Mouse (Mus musculus): ENCODE results near the gene Prnd.
A peak's percentile ranks its signal among the peaks of the same experiment; 100 is the strongest.

DNA sequence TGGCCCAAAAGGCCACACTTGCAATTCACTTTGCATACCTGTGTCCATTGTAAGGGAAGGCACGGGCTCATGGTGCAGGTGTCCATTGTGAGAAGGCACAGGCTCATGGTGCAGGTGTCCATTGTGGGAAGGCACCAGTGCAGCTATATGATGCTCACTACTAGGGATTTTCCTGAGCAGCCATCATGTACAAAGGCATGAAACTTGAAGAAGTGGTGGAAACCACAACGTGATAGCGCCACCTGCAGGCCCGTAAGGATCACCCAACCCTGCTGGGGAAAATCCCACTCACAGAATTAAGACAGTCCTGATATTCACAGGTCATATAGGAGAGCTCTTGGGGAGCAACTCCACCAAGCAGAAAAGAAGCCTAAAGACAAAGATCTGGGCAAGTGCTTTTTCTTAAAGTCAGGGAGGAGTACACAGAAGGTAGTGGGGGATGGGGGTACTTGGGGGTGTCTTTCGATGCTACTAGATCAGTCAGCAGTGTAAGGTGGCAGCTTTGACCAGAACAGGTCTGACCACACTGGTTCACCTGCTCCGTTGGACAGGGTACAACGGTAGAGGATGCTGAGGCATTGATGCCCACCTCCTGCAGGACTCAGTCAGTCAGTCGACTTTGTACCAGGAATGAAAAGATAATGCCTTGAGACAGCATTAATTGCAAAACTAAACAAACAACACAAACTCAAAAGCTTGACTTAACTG lies 11.1 kb upstream of the Prnd start:
- TF ChIP-seq CHD2 (IDR thresholded peaks at IDR 0.05; ENCODE audit: low read depth, low read length) (no peak), ZC3H11A (IDR thresholded peaks at IDR 0.05; ENCODE audit: borderline replicate concordance, low read depth, low read length) (peak; percentile 76; the same call in 1 of the 2 replicates), ZNF384 (IDR thresholded peaks at IDR 0.05; ENCODE audit: low read depth, low read length) (no peak), MAFK (IDR thresholded peaks at IDR 0.05; ENCODE audit: insufficient read depth, low read depth, low read length) (no peak)
